Mouse (Mus musculus) cortical plate, adult 2 months (tissue): ENCODE data around the gene Tmem115. TPM values are rescaled to one million over a fixed set of nuclear protein-coding genes. Genes with fewer than 3 reads are reported as not detected.
A peak's percentile ranks its signal among the peaks of the same experiment; 100 is the strongest.

ENCODE experiments used
- H3K27ac ChIP-seq: fragments of 200-500 bp; 2 replicates; pipeline ENCODE4 v1.5.1; 2012; ENCODE audit warnings: low read length, control low read depth, inconsistent platforms; ENCODE audit not compliant: insufficient read depth
- H3K4me1 ChIP-seq: fragments of 200-500 bp; 2 replicates; pipeline ENCODE4 v1.6.1; 2011; ENCODE audit warnings: low read length; ENCODE audit not compliant: control insufficient read depth, insufficient read depth
- H3K4me3 ChIP-seq: fragments of 200-500 bp; 2 replicates; pipeline ENCODE4 v1.5.1; 2011; ENCODE audit warnings: mild to moderate bottlenecking, low read length, control low read depth; ENCODE audit not compliant: insufficient read depth
- CTCF ChIP-seq: fragments of 200-500 bp; IDR thresholded peaks from 2 replicates; pipeline ENCODE4 v1.5.1; 2011; ENCODE audit warnings: mild to moderate bottlenecking, control low read depth, low read length; ENCODE audit not compliant: insufficient read depth; ENCODE audit errors: extremely low read depth
- POLR2A ChIP-seq: fragments of 200-500 bp; IDR thresholded peaks from 2 replicates; pipeline ENCODE4 v1.6.1; 2011; ENCODE audit warnings: mild to moderate bottlenecking, low read length, control low read depth; ENCODE audit not compliant: insufficient read depth; ENCODE audit errors: extremely low read depth
- polyA plus RNA-seq: library from polyadenylated mRNA; depleted of rRNA; stranded (reverse); fragments of >200 nt; gene quantifications from 2 replicates; pipeline ENCODE4 v1.2.3, GENCODE M21; 2012

Gene Tmem115
- polyA plus RNA-seq, 1 experiment: 36.5 TPM

DNA sequence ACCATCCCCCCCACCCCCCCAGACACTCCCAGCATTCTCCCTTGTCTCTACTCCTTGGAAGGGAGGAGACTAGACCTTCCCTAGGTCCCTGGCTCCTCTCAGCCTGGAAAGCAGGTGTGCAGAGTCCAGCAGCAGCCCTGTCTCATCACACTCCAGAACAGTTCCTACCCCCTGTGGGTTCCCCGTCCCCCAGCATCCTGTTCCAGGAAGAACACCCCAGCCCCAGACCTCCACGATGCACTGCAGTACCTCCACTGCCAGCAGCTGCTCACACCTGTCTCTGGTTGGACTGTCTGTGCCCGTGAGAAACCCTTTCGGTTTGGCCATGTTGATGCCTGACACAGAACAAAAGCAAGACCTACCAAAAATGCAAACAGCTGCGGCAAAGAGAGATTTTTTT is 12.6 kb upstream of the Tmem115 start:
- H3K27ac ChIP-seq: no peak overlapping the region
- TF ChIP-seq CTCF (no peak), POLR2A (no peak)
- no peak overlapping the region for H3K4me3 ChIP-seq
- H3K4me1 ChIP-seq: no peaks in the 10 kb centered on the region

DNA sequence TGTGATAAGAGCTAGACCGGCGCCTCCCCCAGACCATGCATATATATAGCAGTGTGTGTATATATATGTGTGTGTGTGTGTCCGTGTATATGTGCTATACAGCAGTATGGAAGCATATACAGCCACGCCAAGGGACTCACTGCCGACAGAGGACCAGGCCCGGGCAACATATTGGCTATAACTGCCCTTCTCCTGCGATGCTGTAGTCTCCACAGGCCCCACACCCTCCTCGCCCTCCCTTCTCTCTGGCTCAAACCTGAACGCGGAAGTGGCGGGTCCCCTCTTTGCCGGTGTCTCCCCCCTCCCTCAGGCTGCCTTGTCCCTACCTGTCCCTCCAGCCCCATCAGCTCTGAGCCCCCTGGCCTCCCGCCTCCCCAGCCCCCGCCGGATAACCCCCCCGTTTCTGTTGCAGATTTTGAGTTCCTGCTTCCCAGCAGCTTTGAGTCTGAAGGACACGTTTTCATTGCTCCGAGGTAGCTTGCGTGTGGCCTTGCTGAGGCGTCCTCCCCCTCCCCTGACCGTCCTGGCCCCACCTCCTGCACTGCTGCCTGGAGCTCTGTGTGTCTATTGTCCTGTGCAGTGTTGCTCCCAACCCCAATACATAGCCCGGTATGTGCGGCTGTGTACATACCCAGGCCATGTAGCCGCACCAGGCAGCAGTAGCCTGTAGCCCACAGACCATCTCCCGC is 11.9 kb upstream of the Tmem115 start:
- Histone ChIP-seq H3K27ac (no peak overlapping the region), H3K4me1 (no peaks in the 10 kb centered on the region), H3K4me3 (no peak overlapping the region)
- TF ChIP-seq POLR2A (no peak), CTCF (no peak)

DNA sequence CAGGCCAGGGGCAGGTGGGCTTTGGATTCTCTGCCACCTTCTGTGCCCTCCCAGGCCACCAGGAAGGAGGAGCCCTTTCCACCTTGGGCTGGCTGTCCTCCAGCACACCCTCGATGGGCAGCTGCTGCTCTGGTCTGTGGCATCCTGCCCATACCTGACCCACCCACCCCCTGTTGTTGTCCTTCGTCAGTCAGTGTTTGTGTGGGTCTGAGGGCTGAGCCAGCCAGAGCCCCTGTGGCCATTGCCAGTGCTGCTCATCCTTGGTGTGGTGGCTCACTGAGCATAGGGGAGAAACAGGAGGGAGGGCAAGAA is 11.4 kb upstream of the Tmem115 start:
- Histone ChIP-seq H3K4me1 (no peaks in the 10 kb centered on the region), H3K27ac (no peak overlapping the region), H3K4me3 (no peak overlapping the region)
- TF ChIP-seq POLR2A: no peak
- no peak for TF ChIP-seq CTCF

DNA sequence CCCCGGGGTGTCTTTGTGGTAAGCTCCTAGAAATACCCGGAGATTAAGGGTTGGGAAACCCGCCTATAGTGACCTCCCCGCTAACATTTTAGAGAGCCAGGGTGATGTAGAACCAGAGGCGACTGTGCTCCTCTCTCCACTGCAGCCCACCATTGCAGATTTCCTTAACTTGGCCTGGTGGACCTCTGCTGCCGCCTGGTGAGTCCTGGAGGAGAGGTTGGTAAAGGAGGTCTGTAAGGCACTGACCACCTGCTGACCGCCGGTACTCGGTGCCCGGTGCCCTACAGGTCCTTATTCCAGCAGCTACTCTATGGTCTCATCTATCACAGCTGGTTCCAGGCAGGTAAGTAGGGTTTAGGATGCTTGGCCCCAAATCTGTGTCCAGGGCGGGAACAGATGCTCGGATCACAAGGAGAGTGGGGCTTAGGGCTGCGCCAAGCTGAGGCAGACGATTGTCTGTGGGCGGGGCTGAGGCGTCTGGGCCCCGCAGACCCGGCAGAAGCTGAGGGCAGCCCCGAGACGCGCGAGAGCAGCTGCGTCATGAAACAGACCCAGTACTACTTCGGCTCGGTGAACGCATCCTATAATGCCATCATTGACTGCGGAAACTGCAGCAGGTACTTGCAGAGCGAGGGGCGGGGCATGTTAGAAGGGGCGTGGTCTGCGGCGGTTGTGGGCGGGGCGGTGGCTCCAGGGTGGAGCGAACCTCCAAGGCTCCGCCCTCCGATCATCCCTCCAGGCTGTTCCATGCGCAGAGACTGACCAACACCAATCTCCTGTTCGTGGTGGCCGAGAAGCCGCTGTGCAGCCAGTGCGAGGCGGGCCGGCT is 7.3 kb upstream of the Tmem115 start:
- Histone ChIP-seq H3K4me3 (peak overlapping the region; percentile 26), H3K27ac (no peak overlapping the region)
- no peak for TF ChIP-seq CTCF
- peak; percentile 42; the same call in 1 of the 2 replicates for TF ChIP-seq POLR2A

DNA sequence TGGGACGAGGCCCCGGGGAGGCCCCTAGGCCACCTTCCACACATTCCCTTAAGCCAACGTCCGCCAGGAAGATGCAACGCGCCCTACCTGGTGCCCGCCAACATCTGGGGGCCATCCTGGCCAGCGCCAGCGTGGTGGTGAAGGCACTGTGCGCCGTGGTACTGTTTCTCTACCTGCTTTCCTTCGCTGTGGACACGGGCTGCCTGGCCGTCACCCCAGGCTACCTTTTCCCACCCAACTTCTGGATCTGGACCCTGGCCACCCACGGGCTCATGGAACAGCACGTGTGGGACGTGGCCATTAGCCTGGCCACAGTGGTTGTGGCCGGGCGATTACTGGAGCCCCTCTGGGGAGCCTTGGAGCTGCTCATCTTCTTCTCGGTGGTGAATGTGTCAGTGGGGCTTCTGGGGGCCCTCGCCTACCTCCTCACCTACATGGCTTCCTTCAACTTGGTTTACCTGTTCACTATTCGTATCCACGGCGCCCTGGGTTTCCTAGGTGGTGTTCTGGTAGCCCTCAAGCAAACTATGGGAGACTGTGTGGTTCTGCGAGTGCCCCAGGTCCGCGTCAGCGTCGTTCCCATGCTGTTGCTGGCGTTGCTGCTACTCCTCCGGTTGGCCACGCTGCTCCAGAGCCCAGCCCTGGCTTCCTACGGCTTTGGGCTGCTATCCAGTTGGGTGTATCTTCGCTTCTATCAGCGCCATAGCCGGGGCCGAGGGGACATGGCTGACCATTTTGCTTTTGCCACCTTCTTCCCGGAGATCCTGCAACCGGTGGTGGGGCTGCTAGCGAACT is 860 bp downstream of the Tmem115 start:
- Histone ChIP-seq H3K4me3 (peak overlapping the region; percentile 60), H3K27ac (no peak overlapping the region), H3K4me1 (peaks cover 6% of the 10 kb centered on the region)
- TF ChIP-seq POLR2A (no peak), CTCF (no peak)

More for the DNA sequence above, 7.3 kb upstream of the Tmem115 start:
- H3K4me1 ChIP-seq: no peaks in the 10 kb centered on the region

DNA sequence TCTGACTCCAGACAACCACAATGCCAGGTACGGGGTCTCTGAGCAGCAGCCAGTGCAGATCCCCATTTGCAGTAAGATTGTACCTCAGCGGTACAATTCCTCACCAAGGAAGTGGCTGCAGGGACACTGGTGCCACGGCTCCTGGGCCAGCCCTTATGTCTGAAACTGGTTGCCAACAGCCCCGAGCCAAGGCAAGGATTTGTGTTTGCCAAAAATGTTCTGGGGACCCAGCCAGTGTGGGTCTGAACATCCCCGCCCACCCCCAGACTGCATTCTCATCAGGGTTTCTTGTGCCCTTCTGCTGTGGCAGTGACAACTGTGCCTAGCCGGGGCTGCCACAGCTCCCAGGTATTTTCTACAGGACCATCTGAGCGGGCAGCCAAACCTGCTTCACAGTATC is 4.5 kb downstream of the Tmem115 start:
- no peak overlapping the region for H3K27ac ChIP-seq
- peaks cover 6% of the 10 kb centered on the region for H3K4me1 ChIP-seq
- no peak overlapping the region for H3K4me3 ChIP-seq
- no peak for TF ChIP-seq CTCF
- no peak for TF ChIP-seq POLR2A

DNA sequence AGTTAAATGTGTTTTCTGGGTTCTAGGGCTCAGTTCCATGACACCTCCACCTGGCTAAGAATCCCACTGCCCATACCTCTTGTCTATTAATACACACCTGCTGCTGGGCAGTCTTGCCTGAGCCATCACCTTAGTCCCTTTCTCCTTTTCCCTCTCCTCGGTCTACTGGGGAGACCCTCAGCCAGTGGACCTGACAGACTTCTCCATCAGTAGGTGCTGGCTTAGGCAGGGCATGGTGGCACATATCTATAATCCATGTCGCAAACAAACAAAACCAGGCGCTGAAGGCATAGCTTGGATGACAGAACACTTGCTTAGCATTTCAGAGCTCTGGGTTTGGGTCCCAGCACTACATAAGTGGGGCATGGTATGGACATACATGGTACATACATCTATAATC is 5.0 kb downstream of the Tmem115 start:
- Histone ChIP-seq H3K27ac (no peak overlapping the region), H3K4me1 (peaks cover 6% of the 10 kb centered on the region), H3K4me3 (no peak overlapping the region)
- no peak for TF ChIP-seq CTCF
- TF ChIP-seq POLR2A: no peak

DNA sequence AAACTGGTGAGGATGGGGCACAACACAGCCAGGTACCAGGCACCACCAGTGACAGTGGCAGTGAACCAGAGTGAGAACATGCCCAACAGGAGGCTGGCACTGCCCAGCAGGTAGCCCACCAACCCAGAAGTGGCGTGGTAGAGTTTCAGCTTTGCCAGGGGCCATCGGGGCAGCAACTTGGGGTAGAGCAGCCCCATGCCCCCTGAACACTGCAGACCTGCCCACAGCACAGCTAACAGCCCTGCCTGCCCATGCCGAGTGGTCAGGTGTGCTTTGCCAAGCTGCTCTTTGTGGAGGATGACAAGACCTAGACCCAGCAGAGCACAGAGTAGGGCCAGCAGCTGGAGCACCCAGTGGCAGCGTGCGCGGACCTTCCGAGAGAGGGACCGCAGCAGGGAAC is 6.2 kb downstream of the Tmem115 start:
- H3K4me1 ChIP-seq: peaks cover 6% of the 10 kb centered on the region
- no peak overlapping the region for H3K4me3 ChIP-seq
- TF ChIP-seq POLR2A: no peak; the same call in 1 of the 2 replicates
- no peak overlapping the region for H3K27ac ChIP-seq

DNA sequence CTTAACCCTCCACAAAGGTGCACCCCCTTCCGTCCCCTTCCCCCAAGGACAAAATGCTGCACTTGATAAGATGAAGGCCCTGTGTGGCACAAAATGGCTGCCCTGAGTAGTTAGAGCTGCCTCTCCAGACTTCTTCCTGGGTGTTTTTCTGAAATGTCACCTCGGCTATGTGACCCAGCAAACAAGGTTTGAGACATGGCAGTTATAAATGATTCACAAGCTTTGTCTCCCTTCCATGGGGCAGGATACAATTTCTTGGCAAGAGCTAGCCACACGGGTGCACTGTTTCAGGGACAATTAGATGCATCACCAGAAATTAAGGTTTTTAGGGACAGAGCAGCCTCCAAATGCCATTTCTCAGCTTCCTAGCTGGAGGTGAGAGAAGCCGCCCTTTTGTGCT is 6.7 kb downstream of the Tmem115 start:
- no peak for TF ChIP-seq POLR2A
- TF ChIP-seq CTCF: no peak
- peaks cover 6% of the 10 kb centered on the region for H3K4me1 ChIP-seq
- H3K4me3 ChIP-seq: no peak overlapping the region

More for the DNA sequence above, 6.7 kb downstream of the Tmem115 start:
- H3K27ac ChIP-seq: no peak overlapping the region
